Mouse (Mus musculus): Measurements from ENCODE around the gene D10Jhu81e. TPM values are rescaled to one million over a fixed set of nuclear protein-coding genes. Genes with fewer than 3 reads are reported as not detected.
"Not testable (repeated sequence)": the region's sequence is repeated elsewhere in the genome, so short reads cannot be mapped to it uniquely, and the experiment has no call there.

The D10Jhu81e gene
- polyA plus RNA-seq, 1 experiment from 2014 or later, result 18.6 TPM

DNA sequence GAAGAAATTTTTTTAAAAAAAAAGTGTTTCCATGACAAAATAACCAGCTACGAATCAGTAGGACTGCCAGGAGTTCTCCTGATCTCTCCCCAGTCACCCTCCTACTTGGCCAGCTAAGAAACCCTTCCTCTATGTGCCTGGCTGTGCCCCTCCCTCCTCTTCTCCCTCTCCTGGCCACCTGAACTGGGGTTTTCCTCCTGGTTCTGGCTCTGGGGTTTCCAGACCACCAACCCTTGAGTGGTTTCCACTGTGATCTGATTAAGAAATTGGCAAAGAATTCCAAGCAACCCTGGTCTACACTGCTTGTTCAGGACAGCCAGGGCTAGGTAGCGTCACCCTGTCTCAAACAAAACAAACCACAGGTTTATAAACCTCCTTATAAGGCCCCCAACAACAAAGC is 40.9 kb downstream of the D10Jhu81e start:
- WGBS (ENCODE audit: insufficient replicate concordance), result 57% methylated on average over 2 of the region's 2 CpGs
- ATAC-seq (ENCODE audit: low read depth) (no peak), DNase-seq (no peak)
- Histone ChIP-seq H3K9ac (no peak overlapping the region), H3K36me3 (no peaks in the 10 kb centered on the region), H3K9me3 (replicated peaks) (no peaks in the 10 kb centered on the region), H3K27ac (no peak overlapping the region), H3K4me2 (no peak overlapping the region), H3K4me1 (replicated peaks) (peaks cover 6% of the 10 kb centered on the region), H3K27me3 (no peaks in the 10 kb centered on the region), H3K4me3 (replicated peaks) (no peak overlapping the region)

DNA sequence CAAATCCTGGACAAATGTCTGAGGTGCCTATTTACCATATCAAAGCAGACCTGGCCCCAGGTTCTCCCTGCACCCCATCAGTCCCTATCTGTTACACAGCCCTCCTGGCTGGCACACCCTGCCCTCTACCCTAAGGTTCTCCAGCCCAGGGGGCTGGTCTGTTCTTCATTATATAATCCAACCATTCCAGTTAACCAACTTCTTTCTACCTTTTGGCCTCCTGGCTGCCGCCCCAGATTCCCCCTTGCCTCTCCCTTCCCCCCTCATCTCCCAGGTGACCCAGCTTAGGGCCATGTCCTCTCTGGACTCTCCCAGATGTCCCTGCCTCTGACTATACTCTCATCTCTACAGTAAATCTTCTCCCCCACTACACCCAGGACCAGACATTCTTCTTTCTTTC is 41.7 kb downstream of the D10Jhu81e start:
- Histone ChIP-seq H3K4me2 (no peak overlapping the region), H3K27me3 (no peaks in the 10 kb centered on the region), H3K9ac (no peak overlapping the region), H3K4me3 (replicated peaks) (no peak overlapping the region), H3K36me3 (no peaks in the 10 kb centered on the region), H3K27ac (no peak overlapping the region), H3K4me1 (replicated peaks) (peaks cover 6% of the 10 kb centered on the region), H3K9me3 (replicated peaks) (no peaks in the 10 kb centered on the region)
- WGBS (ENCODE audit: insufficient replicate concordance), result 36% methylated on average over 1 of the region's 1 CpGs
- DNase-seq (no peak), ATAC-seq (ENCODE audit: low read depth) (no peak)

DNA sequence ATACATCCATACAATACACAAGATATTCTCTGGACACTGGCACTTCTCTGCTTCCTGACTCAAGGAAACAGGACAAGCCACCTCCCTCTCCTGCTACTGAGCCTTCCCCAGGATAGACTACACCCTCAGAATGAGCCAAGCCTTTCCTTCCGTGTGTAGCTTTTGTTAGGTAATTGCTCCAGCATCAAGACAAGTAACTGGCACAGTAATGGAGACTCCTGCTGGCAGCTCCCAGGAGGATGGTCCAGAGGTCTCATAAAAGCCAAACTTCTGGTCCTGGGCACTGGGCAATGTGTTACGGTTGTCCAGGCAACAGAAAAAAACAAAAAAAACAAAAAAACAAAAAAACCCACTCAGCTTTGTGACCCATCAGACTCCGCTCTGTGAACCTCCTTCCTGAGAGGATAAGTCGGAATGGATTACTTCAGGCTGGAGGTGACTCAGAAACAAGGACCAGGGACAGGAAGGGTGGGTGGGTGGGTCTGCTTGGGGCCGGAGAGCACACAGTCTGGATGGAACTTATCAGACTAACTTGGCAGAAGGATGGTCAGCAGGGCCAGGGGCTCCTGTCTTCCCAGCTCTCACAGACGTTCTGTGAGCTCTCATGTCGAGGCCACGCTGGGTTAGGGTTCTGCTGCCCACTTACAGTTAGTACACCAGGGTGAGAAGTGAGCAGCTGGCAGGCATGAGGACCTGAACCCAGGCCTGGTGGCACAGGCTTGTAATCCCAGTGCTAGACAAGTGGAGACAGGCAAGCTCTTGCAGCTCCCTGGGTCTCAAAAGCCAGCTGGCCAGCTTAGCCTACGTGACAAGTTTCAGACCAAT is 42.3 kb downstream of the D10Jhu81e start:
- H3K27me3 ChIP-seq, result no peaks in the 10 kb centered on the region
- no peak overlapping the region for H3K4me2 ChIP-seq
- no peak overlapping the region for H3K4me3 ChIP-seq (replicated peaks)
- no peak overlapping the region for H3K9ac ChIP-seq
- peaks cover 6% of the 10 kb centered on the region for H3K4me1 ChIP-seq (replicated peaks)
- H3K27ac ChIP-seq, result no peak overlapping the region
- no peaks in the 10 kb centered on the region for H3K36me3 ChIP-seq
- 59% methylated on average over 9 of the region's 9 CpGs for WGBS (ENCODE audit: insufficient replicate concordance)
- DNase-seq (no peak), ATAC-seq (ENCODE audit: low read depth) (no peak)
- H3K9me3 ChIP-seq (replicated peaks), result no peaks in the 10 kb centered on the region

DNA sequence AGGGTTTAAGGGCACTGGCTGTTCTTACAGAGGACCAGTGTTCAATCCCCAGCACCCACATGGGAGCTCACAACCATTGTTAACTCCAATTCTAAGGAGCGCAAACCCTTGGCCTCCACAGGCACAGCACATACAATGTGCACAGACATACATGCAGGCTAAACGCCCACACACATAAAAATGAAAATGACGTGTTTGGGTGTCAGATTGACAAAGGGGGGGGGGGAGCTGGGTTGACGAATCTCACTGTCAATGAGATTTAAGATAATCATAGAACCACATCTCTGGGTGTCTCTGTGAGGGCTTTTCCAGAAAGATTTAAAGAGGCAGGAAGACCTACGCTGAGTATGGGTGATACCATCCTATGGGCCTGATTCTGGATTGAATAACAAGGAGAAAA is 43.3 kb downstream of the D10Jhu81e start:
- DNase-seq (no peak), ATAC-seq (ENCODE audit: low read depth) (no peak)
- Histone ChIP-seq H3K36me3 (no peaks in the 10 kb centered on the region), H3K27ac (no peak overlapping the region), H3K4me1 (replicated peaks) (peaks cover 6% of the 10 kb centered on the region), H3K4me2 (no peak overlapping the region), H3K27me3 (no peaks in the 10 kb centered on the region), H3K4me3 (replicated peaks) (no peak overlapping the region), H3K9me3 (replicated peaks) (no peaks in the 10 kb centered on the region), H3K9ac (no peak overlapping the region)
- WGBS (ENCODE audit: insufficient replicate concordance), result 66% methylated on average over 5 of the region's 5 CpGs

DNA sequence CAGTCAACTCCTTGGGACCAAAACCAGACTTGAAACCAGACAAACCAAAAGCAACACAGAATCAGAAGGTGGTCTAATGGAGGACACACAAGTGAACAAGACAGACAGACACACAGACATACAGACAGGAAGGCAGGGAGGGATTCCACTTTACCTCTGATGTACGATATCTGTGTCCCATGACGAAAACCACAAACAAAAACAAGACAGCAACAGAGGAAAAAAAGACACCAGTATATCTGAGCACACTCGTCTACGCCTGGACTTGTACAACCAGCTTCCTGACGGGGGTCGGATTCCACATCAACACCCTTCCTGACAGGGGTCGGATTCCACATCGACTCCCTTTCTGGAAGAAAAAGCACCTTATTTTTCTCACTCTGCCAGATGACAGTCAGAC is 44.5 kb downstream of the D10Jhu81e start:
- not testable (repeated sequence) for H3K4me3 ChIP-seq (replicated peaks); H3K4me2 ChIP-seq; H3K27ac ChIP-seq; H3K27me3 ChIP-seq; H3K9ac ChIP-seq; DNase-seq; H3K9me3 ChIP-seq (replicated peaks); H3K36me3 ChIP-seq; ATAC-seq (ENCODE audit: low read depth); H3K4me1 ChIP-seq (replicated peaks)
- 43% methylated on average over 8 of the region's 8 CpGs for WGBS (ENCODE audit: insufficient replicate concordance)

DNA sequence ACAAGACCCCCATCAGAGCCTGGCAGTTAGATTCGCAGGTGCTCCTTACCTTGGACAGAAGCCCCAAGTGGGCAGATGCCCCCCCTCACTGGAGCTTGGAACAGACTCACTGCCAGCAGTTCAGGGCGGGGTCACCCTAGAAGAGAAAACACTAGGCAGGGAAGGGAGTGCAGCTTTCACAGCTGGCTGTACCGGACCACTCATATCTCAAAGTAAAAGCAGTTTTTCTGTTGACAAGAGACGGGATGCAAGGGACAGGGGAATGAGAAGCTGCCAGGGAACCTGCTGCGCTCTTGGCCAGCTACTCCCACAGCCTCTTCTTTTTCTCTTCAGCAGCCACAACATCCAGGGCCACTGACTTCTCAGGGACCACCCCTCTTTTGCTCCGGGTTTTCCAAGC is 45.4 kb downstream of the D10Jhu81e start:
- not testable (repeated sequence) for ATAC-seq (ENCODE audit: low read depth); DNase-seq; H3K36me3 ChIP-seq; H3K4me3 ChIP-seq (replicated peaks); H3K27me3 ChIP-seq; H3K9ac ChIP-seq; H3K27ac ChIP-seq; H3K4me2 ChIP-seq; H3K9me3 ChIP-seq (replicated peaks); H3K4me1 ChIP-seq (replicated peaks)
- WGBS (ENCODE audit: insufficient replicate concordance), result 34% methylated on average over 6 of the region's 6 CpGs

DNA sequence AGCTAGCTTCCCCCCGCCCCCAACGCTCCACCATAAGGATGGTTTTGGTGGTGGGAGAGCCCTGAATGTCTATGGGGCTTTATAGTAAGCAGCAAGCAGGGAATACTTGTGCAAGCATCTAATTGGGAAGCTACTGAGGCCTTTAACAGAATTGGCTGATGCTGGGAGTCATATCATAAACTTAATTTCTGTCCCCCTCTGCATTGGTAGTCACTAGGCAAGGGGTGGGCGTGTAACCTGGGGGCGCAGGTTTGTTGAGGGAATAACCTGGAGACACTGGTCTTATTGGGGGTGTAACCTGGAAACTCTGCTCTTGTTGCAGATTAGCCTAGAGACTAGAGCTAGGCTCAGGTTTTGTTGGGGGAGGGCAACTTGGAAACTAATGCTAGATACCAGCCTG is 50.2 kb downstream of the D10Jhu81e start:
- H3K9ac ChIP-seq, result no peak overlapping the region
- H3K4me1 ChIP-seq (replicated peaks), result peaks cover 5% of the 10 kb centered on the region
- whole genome bisulfite sequencing (ENCODE audit: insufficient replicate concordance), result 77% methylated on average over 4 of the region's 4 CpGs
- H3K4me2 ChIP-seq, result no peak overlapping the region
- H3K4me3 ChIP-seq (replicated peaks), result no peak overlapping the region
- H3K27ac ChIP-seq, result no peak overlapping the region
- H3K27me3 ChIP-seq, result no peaks in the 10 kb centered on the region
- DNase-seq (no peak), ATAC-seq (ENCODE audit: low read depth) (no peak)
- no peaks in the 10 kb centered on the region for H3K9me3 ChIP-seq (replicated peaks)
- H3K36me3 ChIP-seq, result no peaks in the 10 kb centered on the region

DNA sequence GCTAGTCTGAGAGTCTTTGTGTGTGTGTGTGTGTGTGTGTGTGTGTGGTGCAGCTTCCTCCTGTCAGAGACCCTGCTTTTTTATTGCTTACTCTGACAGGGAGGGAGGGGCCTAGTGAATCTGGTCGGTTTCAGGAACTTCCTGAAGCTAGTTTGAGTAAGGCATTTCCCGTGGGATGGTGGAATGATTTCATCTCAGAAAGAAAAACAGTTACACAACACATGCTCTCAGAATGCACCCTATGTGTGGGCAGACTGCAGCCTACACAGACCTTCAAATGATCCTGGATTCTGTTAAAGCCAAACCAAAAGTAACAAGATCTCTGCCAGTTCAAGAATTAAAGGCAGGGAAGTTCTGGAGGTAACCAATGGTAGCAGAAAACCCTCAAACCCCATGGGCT is 54.4 kb downstream of the D10Jhu81e start:
- H3K4me2 ChIP-seq, result no peak overlapping the region
- DNase-seq (no peak), ATAC-seq (ENCODE audit: low read depth) (no peak)
- whole genome bisulfite sequencing (ENCODE audit: insufficient replicate concordance), result 29% methylated on average over 2 of the region's 2 CpGs
- no peaks in the 10 kb centered on the region for H3K36me3 ChIP-seq
- H3K27me3 ChIP-seq, result no peaks in the 10 kb centered on the region
- H3K4me3 ChIP-seq (replicated peaks), result no peak overlapping the region
- no peaks in the 10 kb centered on the region for H3K4me1 ChIP-seq (replicated peaks)
- no peaks in the 10 kb centered on the region for H3K9me3 ChIP-seq (replicated peaks)
- H3K9ac ChIP-seq, result no peak overlapping the region
- H3K27ac ChIP-seq, result no peak overlapping the region

DNA sequence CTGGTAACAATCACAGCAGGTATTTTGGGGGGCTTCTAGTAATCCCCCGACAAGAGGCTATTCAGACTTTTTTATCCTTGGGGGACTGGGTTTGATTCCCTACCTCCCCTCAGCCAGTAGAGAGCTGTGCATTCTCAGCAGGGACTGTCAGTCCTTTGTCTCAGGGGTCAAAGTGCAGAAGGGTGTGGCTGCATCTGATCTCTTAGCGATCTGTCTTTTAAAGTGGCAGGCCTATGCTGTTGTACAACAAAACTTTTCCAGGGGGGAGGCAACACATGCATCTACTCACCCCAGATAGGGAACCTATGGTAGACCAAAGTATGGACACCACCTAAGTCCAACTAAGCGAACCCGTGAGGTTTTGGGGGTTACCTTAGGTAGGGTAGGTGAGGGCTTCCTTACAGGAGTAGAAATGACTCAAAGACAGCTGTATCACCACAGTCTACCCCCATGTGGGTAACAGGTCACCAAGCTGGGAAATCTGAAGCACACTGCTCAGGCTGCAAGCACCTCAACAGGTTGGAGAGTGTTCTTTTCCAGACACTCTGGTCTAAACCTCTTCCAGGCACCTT is 55.0 kb downstream of the D10Jhu81e start:
- 74% methylated on average over 4 of the region's 4 CpGs for WGBS (ENCODE audit: insufficient replicate concordance)
- ATAC-seq (ENCODE audit: low read depth) (no peak), DNase-seq (no peak)
- Histone ChIP-seq H3K27ac (no peak overlapping the region), H3K27me3 (no peaks in the 10 kb centered on the region), H3K36me3 (no peaks in the 10 kb centered on the region), H3K4me1 (replicated peaks) (no peaks in the 10 kb centered on the region), H3K9ac (no peak overlapping the region), H3K4me2 (no peak overlapping the region), H3K9me3 (replicated peaks) (no peaks in the 10 kb centered on the region), H3K4me3 (replicated peaks) (no peak overlapping the region)

Other genes with a start within 250 kb of the D10Jhu81e start
- 0.73 and 0.94 TPM in 2 replicates for gene Trpm2, start 199.2 kb downstream of the D10Jhu81e start, polyA plus RNA-seq (2015; fragmentation: Nextera tagmentation; extraction: Ambion mirVana)
- gene 1810043G02Rik, start 191.3 kb downstream of the D10Jhu81e start, polyA plus RNA-seq (2015; fragmentation: Nextera tagmentation; extraction: Ambion mirVana), result 4.6 and 5.7 TPM in 2 replicates
- 94.0 and 98.3 TPM in 2 replicates for gene Pfkl, start 159.7 kb downstream of the D10Jhu81e start, polyA plus RNA-seq (2015; fragmentation: Nextera tagmentation; extraction: Ambion mirVana)
- gene Dnmt3l, start 127.8 kb downstream of the D10Jhu81e start, polyA plus RNA-seq (2015; fragmentation: Nextera tagmentation; extraction: Ambion mirVana), result not detected in 2 replicates
- gene Aire, start 126.2 kb downstream of the D10Jhu81e start, polyA plus RNA-seq (2015; fragmentation: Nextera tagmentation; extraction: Ambion mirVana), result not detected in 2 replicates
- gene Icosl, start 100.5 kb downstream of the D10Jhu81e start, polyA plus RNA-seq (2015; fragmentation: Nextera tagmentation; extraction: Ambion mirVana), result 2.0 TPM in 2 replicates
- gene Pwp2, start 15.4 kb upstream of the D10Jhu81e start, polyA plus RNA-seq (2015; fragmentation: Nextera tagmentation; extraction: Ambion mirVana), result 16.6 and 18.9 TPM in 2 replicates
- gene Trappc10, start 74.9 kb upstream of the D10Jhu81e start, polyA plus RNA-seq (2015; fragmentation: Nextera tagmentation; extraction: Ambion mirVana), result 15.6 and 15.8 TPM in 2 replicates
- gene Agpat3, start 182.7 kb upstream of the D10Jhu81e start, polyA plus RNA-seq (2015; fragmentation: Nextera tagmentation; extraction: Ambion mirVana), result 18.1 and 19.5 TPM in 2 replicates
- 160 and 177 TPM in 2 replicates for gene Rrp1, start 243.3 kb upstream of the D10Jhu81e start, polyA plus RNA-seq (2015; fragmentation: Nextera tagmentation; extraction: Ambion mirVana)

Data from liver, embryonic 13.5 days (tissue).